Mouse (Mus musculus): ENCODE measurements around the gene Glis3. TPM values are rescaled to one million over a fixed set of nuclear protein-coding genes. Genes with fewer than 3 reads are reported as not detected.

Gene Glis3
- total RNA-seq, 2 experiments from 2014 or later: 2.1 to 2.8 TPM

DNA sequence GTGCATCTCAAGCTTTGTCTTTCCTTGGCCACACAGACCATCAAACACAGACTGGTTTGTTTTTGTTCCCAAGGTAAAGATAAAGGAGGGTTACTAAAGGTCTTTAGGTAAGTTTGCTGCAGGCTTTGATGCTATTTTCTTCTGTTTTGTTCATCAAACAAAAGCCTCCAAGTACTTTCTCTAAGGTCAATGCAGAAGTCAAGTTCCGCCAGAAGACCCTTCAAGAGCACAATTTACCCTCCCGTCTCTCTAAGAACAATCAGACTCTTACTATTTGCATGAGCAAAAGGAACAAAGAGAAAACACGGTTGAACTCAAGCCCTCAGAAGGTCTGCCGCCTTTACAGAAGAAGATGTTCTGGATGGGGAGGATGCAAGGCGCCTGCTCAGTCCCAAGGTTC is 206.3 kb downstream of the Glis3 start:
- DNase-seq: no peak

DNA sequence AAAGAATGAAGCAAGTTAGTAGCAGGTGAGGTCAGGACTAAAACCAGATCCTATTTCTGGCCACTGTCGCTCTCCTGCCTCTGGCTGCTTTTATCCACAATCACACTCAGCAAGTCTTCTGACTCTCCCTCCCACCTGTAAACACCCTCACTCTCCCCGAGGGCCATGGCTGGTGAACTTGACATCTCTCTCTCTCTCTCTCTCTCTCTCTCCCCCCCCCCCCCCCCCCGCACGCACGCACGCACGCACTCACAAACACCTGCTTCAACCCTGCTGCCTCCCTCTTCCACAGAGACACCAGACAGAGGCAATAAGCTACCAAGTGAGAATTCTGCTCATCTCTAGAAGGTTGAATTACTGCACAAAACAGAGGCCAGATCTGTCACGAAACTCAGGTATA is 208.7 kb downstream of the Glis3 start:
- DNase-seq: no peak

DNA sequence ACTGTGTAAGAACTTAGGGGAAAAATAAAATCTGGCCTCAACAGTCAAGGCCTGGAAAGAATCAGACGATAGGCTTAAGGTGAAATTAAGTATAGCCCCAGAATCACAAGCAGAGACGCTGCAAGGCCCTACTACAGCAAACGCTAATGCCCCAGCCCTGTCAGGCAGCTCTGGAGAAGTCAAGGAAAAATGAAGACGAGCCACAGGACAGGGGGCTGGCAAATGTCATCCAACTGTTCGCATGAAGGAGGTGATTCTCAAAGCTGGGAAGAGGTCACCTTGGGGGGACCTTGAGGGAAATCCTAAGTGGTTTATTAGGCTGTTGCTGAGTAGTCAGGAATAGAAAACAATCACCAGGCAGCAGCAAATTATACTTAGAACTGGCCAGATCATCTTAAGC is 214.1 kb downstream of the Glis3 start:
- DNase-seq: no peak

DNA sequence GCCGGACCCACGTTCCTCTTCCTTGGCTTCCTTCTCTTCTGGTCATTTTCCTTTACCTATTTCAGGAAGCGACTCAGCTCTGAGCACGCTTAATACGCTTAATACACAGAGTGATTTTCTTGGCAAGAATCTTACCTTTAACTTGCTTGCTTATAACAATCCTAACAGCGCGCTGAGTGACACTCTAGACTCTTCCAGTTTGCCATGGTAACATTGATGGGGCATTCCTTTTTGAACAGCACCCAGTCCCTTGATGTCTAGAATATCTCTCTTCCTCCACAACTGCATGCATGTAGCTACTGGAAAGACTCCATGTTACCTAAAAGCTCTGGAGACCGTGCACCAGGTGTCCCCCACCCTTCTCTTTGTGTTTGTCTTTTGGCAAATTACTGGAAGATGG is 225.5 kb downstream of the Glis3 start:
- no peak for DNase-seq

DNA sequence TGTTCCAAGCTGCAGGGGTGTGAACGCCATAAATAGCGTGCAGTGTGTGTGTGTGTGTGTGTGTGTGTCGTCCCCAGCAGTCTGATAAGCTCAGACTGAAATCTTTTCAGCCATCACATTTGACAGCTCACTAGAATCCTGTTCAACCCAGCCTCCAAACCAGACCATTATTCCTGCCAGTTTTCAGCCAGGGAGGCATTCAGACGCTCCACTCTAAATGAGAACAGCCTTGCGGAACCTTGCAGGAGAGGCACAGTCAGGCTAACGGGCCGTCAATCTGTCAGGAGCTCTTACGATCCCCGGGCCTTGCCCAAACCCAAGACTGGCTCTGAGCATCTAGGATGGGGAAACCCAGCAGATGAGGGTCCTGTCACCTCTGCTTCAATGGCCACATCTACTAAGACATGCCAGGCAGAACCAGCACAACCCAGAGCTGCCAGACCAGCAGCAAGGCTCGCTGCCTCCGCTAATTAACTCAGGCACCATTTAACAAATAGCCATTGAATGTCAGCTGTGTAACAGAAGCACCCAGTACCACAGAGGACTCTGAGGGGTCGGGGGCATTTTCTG is 226.8 kb downstream of the Glis3 start:
- no peak for DNase-seq

DNA sequence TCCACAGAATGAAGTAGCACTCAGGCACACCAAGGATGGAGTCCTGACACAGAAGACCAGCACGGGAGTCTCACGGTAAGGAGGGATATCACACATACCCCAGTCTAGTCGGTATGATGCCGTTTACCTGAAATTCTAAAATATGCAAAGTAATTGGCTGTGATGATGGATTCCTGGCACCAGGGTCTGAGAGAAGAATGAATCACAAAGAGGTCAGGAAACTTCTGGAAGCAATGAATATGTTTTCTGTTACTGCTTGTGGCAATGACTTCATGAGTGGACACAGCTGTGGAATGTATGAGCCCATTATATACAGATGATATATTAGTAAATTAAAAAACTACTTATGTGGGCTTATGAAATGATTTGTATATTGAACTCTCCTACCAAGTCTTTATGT is 231.1 kb downstream of the Glis3 start:
- DNase-seq: no peak

DNA sequence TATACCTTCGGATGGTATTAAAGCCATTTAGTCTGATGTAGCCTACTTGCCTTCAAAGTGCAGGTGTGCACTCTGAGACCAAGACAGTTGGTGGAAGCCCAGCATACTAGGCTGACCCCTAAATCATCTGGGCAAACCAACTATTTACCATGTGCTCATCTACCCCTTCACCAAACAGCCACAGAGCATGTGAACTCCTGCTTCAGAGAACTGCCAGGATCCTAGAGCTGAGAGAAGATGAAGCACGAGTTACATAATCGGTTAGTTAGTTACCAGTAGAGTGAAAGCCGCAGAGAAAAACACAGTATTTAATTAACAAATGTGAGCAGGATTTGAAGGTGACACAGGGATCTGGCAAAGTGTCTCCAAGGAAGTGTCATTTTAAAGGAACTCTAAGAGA is 237.7 kb downstream of the Glis3 start:
- no peak for DNase-seq

DNA sequence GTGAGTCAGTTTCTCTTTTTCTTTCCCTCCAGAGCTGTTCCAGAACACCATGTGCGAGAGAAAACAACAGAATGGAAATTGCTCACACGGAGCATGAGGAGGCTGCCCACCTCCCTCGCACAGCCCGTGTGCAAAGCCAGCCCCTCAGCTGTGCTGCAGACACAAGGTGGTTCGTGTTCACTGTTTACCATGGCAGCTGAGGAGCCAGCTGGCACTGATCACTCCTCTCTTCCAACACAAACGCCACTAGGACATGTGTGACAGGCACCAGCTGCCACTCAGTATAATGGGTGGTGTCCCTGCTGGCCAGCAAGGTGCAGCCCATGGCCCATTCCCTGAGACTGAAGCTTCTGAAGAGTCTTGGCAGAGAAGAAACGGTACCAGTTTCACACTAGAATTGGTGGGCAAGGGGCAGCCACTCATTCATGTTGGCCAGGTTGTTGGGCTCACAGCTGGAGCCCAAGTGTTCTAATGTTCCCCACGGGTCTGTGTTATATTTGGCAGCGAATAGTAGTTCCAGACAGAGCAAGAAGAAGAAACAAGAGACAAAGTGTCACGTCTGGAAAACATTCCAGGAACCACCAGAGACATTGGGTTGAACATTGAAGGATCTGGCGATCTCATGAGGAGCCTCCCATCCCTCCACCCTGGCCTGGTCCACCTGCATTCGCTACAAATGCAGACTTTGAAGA is 243.3 kb downstream of the Glis3 start:
- DNase-seq: no peak

DNA sequence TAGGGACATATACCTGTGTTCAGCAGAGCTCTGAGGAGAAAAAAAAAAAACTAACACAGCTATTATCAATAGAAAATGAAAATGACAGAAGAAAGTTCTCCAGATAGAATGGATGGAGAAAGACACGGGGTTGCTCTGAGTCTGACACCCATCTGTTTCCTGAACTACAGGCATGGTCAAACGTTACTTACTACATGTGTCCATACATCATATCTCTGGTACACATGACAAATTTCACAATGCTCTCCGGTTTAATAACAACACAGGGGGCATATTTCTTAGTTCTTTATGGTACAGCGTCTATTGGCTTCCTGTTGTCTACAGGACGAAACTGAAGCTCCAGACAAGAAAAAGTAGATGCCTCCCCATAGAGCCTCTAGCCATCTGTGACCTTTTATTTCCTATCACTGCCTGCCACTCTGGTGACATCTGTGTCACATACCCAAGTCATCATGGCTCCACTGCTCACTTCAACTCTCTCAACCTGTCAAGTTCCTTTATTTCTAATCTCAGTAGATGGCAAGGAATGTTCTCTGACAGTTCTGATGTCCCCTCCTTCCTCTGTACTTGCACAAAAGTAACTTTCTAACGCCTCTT is 251.6 kb downstream of the Glis3 start:
- no peak for DNase-seq

DNA sequence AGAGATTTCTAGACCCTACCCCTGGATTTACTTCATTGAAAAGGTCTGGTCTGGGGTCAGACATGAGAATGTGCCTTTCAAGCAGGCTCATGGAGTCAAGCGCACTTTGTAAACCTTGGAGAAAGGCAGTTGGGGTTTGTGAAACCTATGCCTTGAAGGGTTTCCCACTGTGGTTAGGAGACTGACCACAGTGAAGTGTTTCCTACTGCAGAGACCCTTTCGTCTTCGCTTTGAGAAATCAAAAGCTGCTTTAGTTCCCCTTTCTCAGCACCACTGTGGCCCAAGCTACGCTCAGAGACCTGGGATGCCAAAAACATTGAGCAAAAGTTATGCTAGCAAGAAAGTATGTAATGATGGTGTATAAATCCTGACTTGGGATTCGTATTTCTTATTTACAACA is 255.7 kb downstream of the Glis3 start:
- DNase-seq: no peak

DNA sequence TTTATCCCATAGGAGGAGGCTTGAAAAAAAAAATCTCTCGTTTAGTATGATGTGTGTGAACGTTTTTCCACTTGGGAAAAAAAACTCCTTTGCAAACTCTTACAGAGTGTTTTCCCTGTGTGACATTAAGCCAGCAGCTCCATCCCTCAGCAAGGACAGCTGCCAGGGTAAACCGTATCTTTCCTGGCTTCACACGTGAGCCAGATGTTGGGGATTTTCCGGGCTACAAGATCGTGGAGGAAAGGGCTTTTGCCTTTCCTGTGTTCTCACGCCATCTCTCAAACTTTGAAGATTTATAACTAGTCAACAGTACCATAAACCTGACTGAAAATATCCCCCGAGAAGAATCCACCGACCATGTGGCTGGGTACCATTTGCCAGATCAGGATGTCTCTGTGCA is 256.9 kb downstream of the Glis3 start:
- DNase-seq: no peak

DNA sequence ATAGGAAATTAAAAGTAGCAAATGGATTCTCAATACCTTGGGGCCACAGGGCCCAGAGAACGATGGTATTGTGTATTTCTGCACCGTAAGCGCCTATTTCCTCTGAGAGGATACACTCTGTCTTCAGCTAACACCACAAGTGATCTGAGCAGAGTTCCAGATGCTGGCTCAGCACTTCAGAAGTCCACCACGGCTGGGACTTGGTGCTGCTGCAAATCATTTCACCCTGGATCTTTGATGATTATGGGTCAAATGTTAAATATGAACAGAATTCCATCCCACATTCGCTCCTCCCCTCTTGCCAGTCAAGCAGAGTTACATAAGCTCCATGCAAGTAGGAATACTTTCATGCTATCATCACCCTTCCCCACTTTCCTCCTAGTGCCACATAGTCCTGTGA is 263.8 kb downstream of the Glis3 start:
- DNase-seq: no peak

DNA sequence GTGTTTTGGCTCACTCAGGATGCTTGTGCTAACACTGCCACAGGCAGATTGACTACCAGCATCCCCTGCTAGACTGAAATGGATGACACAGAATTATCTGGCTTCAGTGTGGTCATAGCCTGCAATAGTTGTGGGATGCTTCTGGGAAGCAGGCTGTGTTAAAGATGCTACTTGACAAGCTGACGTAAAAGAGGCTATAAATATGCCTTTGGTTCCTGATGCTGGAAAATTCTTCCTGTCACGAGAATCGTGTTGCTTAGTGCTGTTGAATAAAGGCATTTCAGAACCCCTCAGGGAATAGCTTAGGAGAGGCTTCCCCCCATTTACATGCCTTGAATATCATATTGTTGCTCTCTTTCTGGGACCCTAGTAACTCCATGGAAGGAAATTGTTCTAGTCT is 271.1 kb downstream of the Glis3 start:
- DNase-seq: no peak

DNA sequence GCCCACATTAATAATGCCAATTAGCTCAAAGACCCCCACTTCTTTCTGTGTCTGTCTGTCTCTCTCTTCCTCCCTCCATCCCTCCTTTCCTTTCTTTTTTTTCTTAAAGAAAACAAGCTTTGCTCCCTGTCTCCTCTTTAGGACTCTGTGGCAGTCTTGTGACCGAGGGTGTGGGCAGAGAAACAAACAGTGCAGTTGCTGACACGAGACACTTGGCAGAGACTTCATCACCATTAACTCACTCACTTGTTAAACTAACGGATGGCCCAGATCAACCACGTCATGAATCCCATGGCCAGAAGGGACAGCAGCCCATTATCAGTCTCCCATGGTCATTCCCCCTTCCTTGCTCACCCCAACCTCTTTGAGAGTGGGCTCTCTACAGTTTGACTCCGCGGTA is 276.9 kb downstream of the Glis3 start:
- DNase-seq: no peak

DNA sequence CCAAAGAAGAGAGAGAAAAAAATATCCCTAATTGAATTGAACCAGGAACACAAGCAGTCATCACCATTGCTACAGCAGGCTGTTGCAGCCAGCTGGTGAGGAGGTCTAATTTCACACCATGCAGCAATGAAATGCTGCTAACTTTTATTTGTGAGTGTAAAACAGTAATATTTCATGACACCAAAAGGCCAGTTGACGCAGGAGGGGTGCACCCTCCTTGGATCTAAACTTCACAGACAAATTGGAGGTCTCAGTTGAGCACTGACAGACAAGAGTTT is 284.4 kb downstream of the Glis3 start:
- no peak for DNase-seq

DNA sequence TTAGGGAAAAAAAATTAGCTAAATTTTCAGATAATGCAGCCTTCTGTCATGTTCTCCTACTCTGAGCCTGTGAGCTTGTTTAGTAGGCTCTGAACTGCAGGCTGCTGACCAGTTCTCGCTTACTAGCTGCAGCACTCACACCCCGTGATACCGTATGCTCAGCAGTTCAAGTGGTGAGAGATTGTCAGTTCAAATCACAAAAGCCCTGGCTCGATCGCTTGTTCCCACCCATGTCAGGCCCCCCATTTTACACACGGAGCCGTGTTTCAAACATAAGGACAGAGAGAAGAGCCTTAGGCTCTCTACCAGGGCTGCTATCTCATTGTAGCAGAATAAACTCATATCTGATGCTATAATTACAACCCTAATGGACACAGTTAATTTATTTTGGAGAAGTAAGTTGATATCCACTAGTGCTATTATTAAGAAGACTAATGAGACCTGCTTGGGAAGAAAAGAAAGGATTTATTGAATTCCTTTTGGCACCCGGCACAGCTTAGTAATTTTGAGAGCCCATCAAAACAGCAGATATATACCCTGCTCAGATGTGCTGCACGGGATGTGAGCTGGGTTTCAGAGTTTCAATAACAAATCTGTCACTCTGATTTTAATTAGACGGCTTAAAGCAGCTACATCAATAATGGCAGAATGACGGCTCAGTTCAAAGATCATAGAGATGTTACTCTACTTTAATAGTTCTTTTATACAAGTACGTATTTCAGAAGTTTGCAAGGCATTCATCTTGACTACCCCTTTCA is 284.9 kb downstream of the Glis3 start:
- DNase-seq: no peak

DNA sequence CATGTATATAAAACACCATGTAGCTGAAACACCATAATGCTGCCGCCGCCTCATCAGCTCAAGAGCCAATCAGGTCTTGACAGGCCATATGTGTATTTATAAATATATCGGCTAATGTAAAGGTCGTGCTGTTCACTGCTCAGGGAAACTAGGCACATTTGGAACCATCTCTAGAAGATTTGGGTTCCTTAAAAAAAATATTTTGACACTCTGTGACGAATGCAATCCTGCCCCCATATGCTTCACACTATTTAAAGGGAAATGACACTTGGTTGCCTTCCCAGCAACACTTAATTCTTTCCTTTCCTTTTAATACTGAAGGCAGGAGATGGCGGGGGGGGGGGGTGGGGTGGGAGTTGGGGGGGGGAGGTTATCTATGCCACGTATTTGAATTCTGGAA is 286.1 kb downstream of the Glis3 start:
- DNase-seq: no peak

DNA sequence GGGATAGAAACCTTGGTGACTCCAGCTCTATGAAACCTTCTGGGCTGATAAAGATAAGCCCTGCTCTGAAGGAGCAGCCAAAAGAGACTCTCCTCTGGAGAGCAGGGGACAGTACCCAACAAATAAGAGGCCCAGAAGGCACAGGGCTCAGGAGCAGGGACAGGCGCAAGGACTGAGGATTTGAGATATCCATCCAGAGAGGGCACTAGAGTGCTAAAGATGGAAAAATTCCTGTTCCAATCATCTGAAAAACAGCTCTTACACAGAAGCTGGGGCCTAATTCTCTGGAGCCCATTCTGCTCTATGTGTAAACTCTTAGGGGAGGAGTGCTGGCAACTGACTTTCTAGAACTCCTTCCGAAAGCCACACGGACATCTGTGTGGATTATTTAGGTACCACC is 287.0 kb downstream of the Glis3 start:
- no peak for DNase-seq

DNA sequence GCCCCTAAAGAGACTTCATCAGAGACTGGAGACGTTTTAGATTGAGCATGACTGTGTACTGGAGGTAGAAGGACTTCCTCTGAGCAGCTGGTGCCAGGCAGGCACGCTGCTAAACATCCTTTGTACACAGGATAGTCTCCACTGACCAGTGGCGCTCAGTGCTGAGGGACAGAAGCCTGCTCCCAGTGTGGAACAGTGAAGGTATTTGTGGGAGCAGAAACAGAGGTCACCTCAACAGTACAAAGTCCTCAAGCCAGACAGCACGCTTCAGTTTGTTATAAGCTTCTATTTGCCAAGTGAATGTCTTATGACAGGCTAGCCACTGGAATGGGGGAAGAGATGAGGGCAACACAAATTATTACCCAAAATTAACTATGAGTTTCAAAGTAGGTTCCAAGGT is 289.0 kb downstream of the Glis3 start:
- DNase-seq: no peak

DNA sequence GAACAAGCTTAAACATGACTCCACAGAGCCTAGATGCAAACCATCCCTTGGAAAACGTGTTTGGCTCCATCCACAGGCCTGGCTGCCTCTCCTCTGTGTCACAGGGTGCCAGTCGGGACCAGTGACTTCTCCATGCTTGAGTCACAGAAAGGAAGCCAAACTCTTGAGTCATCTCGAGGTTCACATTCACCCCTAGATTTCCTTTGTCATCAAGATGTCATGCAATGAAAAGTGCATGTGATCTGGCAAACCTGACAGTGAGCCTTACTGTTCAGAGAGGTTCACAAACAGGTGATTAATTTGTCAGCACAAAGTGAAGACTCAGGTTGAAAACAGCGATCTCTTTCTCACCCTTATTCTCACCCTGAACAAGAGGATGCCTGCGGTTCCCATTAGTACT is 290.7 kb downstream of the Glis3 start:
- no peak for DNase-seq

DNA sequence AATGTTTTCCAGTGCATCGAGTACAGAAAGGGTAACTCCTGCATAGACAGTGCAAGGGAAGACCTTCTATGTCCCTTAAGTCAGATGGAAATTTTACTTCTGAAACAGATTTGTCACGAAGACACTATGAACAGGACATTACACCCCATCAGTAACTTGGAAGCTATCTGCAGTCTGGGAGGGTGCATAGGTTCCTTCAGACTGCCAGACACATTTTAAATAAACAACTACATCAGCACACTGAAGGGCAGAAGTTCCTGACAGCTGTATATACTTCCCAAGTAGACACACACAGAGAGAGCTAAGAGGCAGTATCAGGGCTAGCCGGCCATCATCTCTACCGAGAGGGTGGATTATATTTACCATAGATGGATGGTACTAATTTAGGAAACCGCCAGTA is 296.5 kb downstream of the Glis3 start:
- DNase-seq: no peak

DNA sequence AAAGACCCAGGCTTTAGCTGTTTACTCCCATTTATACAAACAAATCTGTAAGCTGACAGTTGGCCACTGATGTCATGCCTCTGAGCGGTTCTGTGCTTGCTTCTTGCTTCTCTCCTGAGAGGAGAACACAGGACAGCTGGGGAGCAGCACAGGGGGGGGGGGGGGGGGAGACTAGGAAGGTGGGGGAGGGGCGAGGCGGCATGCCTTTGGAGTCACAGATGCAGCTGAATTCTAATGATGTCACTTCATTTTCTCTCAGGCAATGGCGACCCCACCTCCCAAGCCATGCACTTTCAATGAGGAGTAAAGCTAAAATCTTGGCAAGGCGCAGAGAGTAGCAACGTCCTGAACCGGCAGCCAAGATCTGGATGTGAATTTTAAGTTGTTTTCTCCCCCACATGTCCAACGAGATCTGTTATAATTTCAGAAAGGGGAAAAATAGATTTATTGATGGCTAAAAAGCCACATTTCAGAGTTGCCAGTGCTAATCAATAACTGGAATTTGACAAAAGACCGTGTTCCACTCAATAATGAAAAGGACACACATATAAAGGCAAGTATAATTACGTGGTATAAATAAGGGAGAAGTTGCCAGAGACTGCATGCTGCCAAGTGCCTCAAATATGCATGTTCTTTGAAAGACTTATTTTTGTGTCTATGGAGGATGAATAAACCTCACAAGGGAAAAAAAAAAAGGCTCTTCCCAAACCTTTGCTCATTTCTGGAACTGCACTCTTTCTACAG is 297.5 kb downstream of the Glis3 start:
- no peak for DNase-seq

DNA sequence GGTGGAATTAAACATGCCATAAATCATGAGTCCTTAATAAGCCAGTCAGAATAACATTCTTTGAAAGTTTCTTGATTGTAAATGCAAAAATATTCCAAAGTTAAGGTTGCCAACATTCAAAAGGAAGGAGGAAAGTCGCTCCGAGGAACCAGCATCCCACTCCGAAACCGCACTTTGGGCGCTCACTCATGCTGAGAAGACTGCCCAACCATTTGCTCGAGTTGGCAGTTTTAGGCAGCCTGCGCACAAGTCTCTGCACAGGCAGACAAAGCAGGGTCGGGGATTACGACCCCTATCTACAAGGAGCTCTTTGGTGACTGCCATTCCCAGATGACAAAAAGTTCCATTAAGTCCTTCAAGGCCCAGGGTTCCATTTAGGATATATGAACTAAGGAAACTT is 298.4 kb downstream of the Glis3 start:
- DNase-seq: no peak

Data from gastrocnemius, postnatal 10 days (tissue).